Mouse (Mus musculus): Measurements from ENCODE around the gene Pde11a.

DNA sequence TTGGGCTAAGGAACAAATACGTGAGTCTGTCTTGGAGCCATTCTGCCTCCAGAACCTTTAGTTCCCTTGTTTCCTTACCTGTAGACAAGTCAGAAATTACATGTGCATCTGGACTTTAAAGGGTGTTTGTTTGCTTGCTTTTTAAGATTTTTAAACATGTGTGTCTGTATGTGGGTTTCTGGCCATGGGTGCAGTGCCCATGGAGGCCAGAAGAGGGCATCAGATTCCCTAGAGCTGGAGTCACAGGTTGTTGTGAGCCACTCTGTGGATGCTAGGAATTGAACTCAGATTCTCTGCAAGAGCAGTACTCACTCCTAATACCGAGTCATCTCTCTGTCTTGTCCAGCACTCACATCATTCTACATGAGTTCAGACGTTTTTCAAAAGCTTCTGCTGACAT lies 53.4 kb downstream of the Pde11a start:
- no peak for TF ChIP-seq POLR2A (IDR thresholded peaks at IDR 0.05; ENCODE audit: extremely low read depth, insufficient read depth, low read length)
- TF ChIP-seq CTCF (IDR thresholded peaks at IDR 0.05; ENCODE audit: extremely low read depth, insufficient read depth, low read length), result no peak

Data from cortical plate, adult 2 months (tissue).